Mouse (Mus musculus) embryonic facial prominence, embryonic 10.5 days (tissue): ENCODE data around the gene Gnb4. TPM values are rescaled to one million over a fixed set of nuclear protein-coding genes. Genes with fewer than 3 reads are reported as not detected.
A peak's percentile ranks its signal among the peaks of the same experiment; 100 is the strongest.

Experiments
- DNase-seq: peaks from one replicate; pipeline ENCODE4 v3.0.0-alpha.2; 2017; ENCODE audit warnings: low spot score
- H3K27ac ChIP-seq: fragments of 300-500 bp; sonication (generic); replicated peaks from 2 replicates; pipeline ENCODE4 v1.5.1; 2016; ENCODE audit warnings: mild to moderate bottlenecking
- H3K27me3 ChIP-seq: fragments of 300-500 bp; sonication (generic); replicated peaks from 2 replicates; pipeline ENCODE4 v1.6.1; 2016; ENCODE audit warnings: low read depth, mild to moderate bottlenecking; ENCODE audit not compliant: poor library complexity, severe bottlenecking
- H3K36me3 ChIP-seq: fragments of 300-500 bp; sonication (generic); replicated peaks from 2 replicates; pipeline ENCODE4 v1.6.1; 2016; ENCODE audit warnings: mild to moderate bottlenecking, moderate library complexity
- H3K4me1 ChIP-seq: fragments of 300-500 bp; sonication (generic); 2 replicates; pipeline ENCODE4 v1.6.1; 2016
- H3K4me3 ChIP-seq: fragments of 300-500 bp; sonication (generic); 2 replicates; pipeline ENCODE4 v1.5.1; 2016; ENCODE audit warnings: mild to moderate bottlenecking, moderate library complexity
- H3K9me3 ChIP-seq: fragments of 300-500 bp; sonication (generic); 2 replicates; pipeline ENCODE4 v1.6.1; 2016; ENCODE audit warnings: mild to moderate bottlenecking
- WGBS: fragments of 180-500 bp; shearing (Covaris S2); methylation state at CpG from one replicate; pipeline ENCODE4 v1.1.7; 2016; 5-methylcytosine and 5-hydroxymethylcytosine counted together
- polyA plus RNA-seq: library from polyadenylated mRNA; unstranded; fragments of >200 nt; fragmentation: Nextera tagmentation; extraction: Ambion mirVana; gene quantifications from 2 replicates; pipeline ENCODE4 v1.2.1, GENCODE M21; 2016

Gene Gnb4
- polyA plus RNA-seq: 38.8 and 44.1 TPM in 2 replicates

- Histone ChIP-seq H3K27me3 (no peaks in the 10 kb centered on the region), H3K27ac (peak within 1 kb of the TSS; percentile 87), H3K4me1 (peaks cover 17% of the 10 kb centered on the region), H3K9me3 (no peaks in the 10 kb centered on the region), H3K36me3 (no peaks in the 10 kb centered on the region), H3K4me3 (peak within 1 kb of the TSS; percentile 83)
- WGBS: 2% methylated on average over 82 of the region's 83 CpGs
- DNase-seq: peak; percentile 90
These were observed at the start of gene Gnb4 for GRCm38 (mm10) chr3:32616331-32617052. Gene Gnb4 (minus strand): TSS chr3:32616585.

- H3K4me3 ChIP-seq: no peak overlapping the region
These were observed 45.2 kb upstream of the Gnb4 start for GRCm38 (mm10) chr3:32661556-32661930.

GRCm38 (mm10) chr3:32660831-32661555, 44.6 kb upstream of the Gnb4 start:
- H3K36me3 ChIP-seq: no peaks in the 10 kb centered on the region
- H3K4me1 ChIP-seq: peaks cover 14% of the 10 kb centered on the region
- no peak overlapping the region for H3K27ac ChIP-seq
- 67% methylated on average over 8 of the region's 8 CpGs for WGBS
- H3K4me3 ChIP-seq: no peak overlapping the region
- no peaks in the 10 kb centered on the region for H3K9me3 ChIP-seq
- H3K27me3 ChIP-seq: no peaks in the 10 kb centered on the region
- DNase-seq: no peak

More at GRCm38 (mm10) chr3:32661556-32661930, 45.2 kb upstream of the Gnb4 start:
- no peaks in the 10 kb centered on the region for H3K9me3 ChIP-seq
- 89% methylated on average over 3 of the region's 3 CpGs for WGBS
- no peak for DNase-seq
- H3K27ac ChIP-seq: no peak overlapping the region
- H3K4me1 ChIP-seq: peaks cover 14% of the 10 kb centered on the region
- H3K36me3 ChIP-seq: no peaks in the 10 kb centered on the region
- H3K27me3 ChIP-seq: no peaks in the 10 kb centered on the region

GRCm38 (mm10) chr3:32660276-32660675, 43.9 kb upstream of the Gnb4 start:
- H3K4me3 ChIP-seq: no peak overlapping the region
- DNase-seq: no peak
- H3K27me3 ChIP-seq: no peaks in the 10 kb centered on the region
- no peak overlapping the region for H3K27ac ChIP-seq
- no peaks in the 10 kb centered on the region for H3K36me3 ChIP-seq
- WGBS: 50% methylated on average over 8 of the region's 8 CpGs
- H3K4me1 ChIP-seq: peaks cover 14% of the 10 kb centered on the region
- no peaks in the 10 kb centered on the region for H3K9me3 ChIP-seq

- Histone ChIP-seq H3K27me3 (no peaks in the 10 kb centered on the region), H3K4me3 (no peak overlapping the region), H3K4me1 (peaks cover 14% of the 10 kb centered on the region), H3K36me3 (no peaks in the 10 kb centered on the region), H3K27ac (no peak overlapping the region), H3K9me3 (no peaks in the 10 kb centered on the region)
- DNase-seq: no peak
- 91% methylated on average over 2 of the region's 2 CpGs for WGBS
These were observed 43.1 kb upstream of the Gnb4 start for GRCm38 (mm10) chr3:32659506-32659905.

GRCm38 (mm10) chr3:32658821-32659220, 42.4 kb upstream of the Gnb4 start:
- DNase-seq: no peak
- Histone ChIP-seq H3K9me3 (no peaks in the 10 kb centered on the region), H3K4me3 (no peak overlapping the region), H3K36me3 (no peaks in the 10 kb centered on the region), H3K4me1 (peaks cover 14% of the 10 kb centered on the region), H3K27ac (no peak overlapping the region), H3K27me3 (no peaks in the 10 kb centered on the region)
- 75% methylated on average over 16 of the region's 16 CpGs for WGBS

GRCm38 (mm10) chr3:32658401-32658800, 42.0 kb upstream of the Gnb4 start:
- no peak overlapping the region for H3K27ac ChIP-seq
- no peaks in the 10 kb centered on the region for H3K36me3 ChIP-seq
- 82% methylated on average over 7 of the region's 7 CpGs for WGBS
- no peaks in the 10 kb centered on the region for H3K9me3 ChIP-seq
- peaks cover 14% of the 10 kb centered on the region for H3K4me1 ChIP-seq
- no peaks in the 10 kb centered on the region for H3K27me3 ChIP-seq
- DNase-seq: no peak
- no peak overlapping the region for H3K4me3 ChIP-seq

- 85% methylated on average over 10 of the region's 10 CpGs for WGBS
- no peak for DNase-seq
- Histone ChIP-seq H3K9me3 (no peaks in the 10 kb centered on the region; the same call in 1 of the 2 replicates), H3K27ac (no peak overlapping the region), H3K4me3 (no peak overlapping the region), H3K4me1 (peaks cover 14% of the 10 kb centered on the region), H3K36me3 (no peaks in the 10 kb centered on the region), H3K27me3 (no peaks in the 10 kb centered on the region)
These were observed 40.1 kb upstream of the Gnb4 start for GRCm38 (mm10) chr3:32656398-32656994.

- DNase-seq: no peak
- Histone ChIP-seq H3K36me3 (no peaks in the 10 kb centered on the region), H3K4me3 (no peak overlapping the region), H3K9me3 (no peaks in the 10 kb centered on the region; the same call in 1 of the 2 replicates), H3K27ac (no peak overlapping the region), H3K27me3 (no peaks in the 10 kb centered on the region), H3K4me1 (peaks cover 14% of the 10 kb centered on the region)
- WGBS: 80% methylated on average over 4 of the region's 4 CpGs
These were observed 39.6 kb upstream of the Gnb4 start for GRCm38 (mm10) chr3:32655994-32656393.

GRCm38 (mm10) chr3:32652739-32653138, 36.4 kb upstream of the Gnb4 start:
- no peak overlapping the region for H3K27ac ChIP-seq
- H3K9me3 ChIP-seq: no peaks in the 10 kb centered on the region; the same call in 1 of the 2 replicates
- 79% methylated on average over 4 of the region's 4 CpGs for WGBS
- H3K27me3 ChIP-seq: no peaks in the 10 kb centered on the region
- no peaks in the 10 kb centered on the region for H3K36me3 ChIP-seq
- no peaks in the 10 kb centered on the region for H3K4me1 ChIP-seq
- no peak overlapping the region for H3K4me3 ChIP-seq
- DNase-seq: no peak

GRCm38 (mm10) chr3:32649284-32649683, 32.9 kb upstream of the Gnb4 start:
- DNase-seq: no peak
- no peaks in the 10 kb centered on the region for H3K4me1 ChIP-seq
- no peaks in the 10 kb centered on the region for H3K27me3 ChIP-seq
- H3K9me3 ChIP-seq: no peaks in the 10 kb centered on the region; the same call in 1 of the 2 replicates
- H3K4me3 ChIP-seq: no peak overlapping the region
- H3K36me3 ChIP-seq: no peaks in the 10 kb centered on the region
- WGBS: 78% methylated on average over 4 of the region's 4 CpGs
- no peak overlapping the region for H3K27ac ChIP-seq

- WGBS: 87% methylated on average over 4 of the region's 4 CpGs
- Histone ChIP-seq H3K27ac (no peak overlapping the region), H3K36me3 (no peaks in the 10 kb centered on the region), H3K4me3 (no peak overlapping the region), H3K4me1 (no peaks in the 10 kb centered on the region), H3K27me3 (no peaks in the 10 kb centered on the region), H3K9me3 (no peaks in the 10 kb centered on the region)
- DNase-seq: no peak
These were observed 30.5 kb upstream of the Gnb4 start for GRCm38 (mm10) chr3:32646918-32647317.
